Mouse (Mus musculus) ES-Bruce4 (cell line): ENCODE data around the gene Actc1. TPM values are rescaled to one million over a fixed set of nuclear protein-coding genes. Genes with fewer than 3 reads are reported as not detected.

Experiments
- H3K27ac ChIP-seq: 2 replicates; pipeline ENCODE4 v1.5.1; 2012; ENCODE audit warnings: low read length, inconsistent platforms; ENCODE audit not compliant: insufficient read depth
- H3K27me3 ChIP-seq: 2 replicates; pipeline ENCODE4 v1.6.1; 2012; ENCODE audit warnings: mild to moderate bottlenecking, low read length, inconsistent platforms; ENCODE audit not compliant: control insufficient read depth, poor library complexity, insufficient read depth, severe bottlenecking
- H3K36me3 ChIP-seq: 2 replicates; pipeline ENCODE4 v1.6.1; 2012; ENCODE audit warnings: inconsistent platforms, mild to moderate bottlenecking, low read length, moderate library complexity; ENCODE audit not compliant: control insufficient read depth, poor library complexity, insufficient read depth, severe bottlenecking
- H3K4me1 ChIP-seq: one replicate; pipeline ENCODE4 v1.8.1; 2011; ENCODE audit warnings: low read length; ENCODE audit not compliant: control insufficient read depth, insufficient read depth
- H3K4me3 ChIP-seq: 2 replicates; pipeline ENCODE4 v1.5.1; 2011; ENCODE audit warnings: low read depth, mild to moderate bottlenecking, low read length
- H3K9ac ChIP-seq: 2 replicates; pipeline ENCODE4 v1.6.1; 2012; ENCODE audit warnings: low read depth, mild to moderate bottlenecking, inconsistent platforms; ENCODE audit not compliant: poor library complexity, severe bottlenecking
- H3K9me3 ChIP-seq: replicated peaks from 2 replicates; pipeline ENCODE4 v1.6.1; 2012; ENCODE audit warnings: mild to moderate bottlenecking, low read length, inconsistent platforms; ENCODE audit not compliant: control insufficient read depth, poor library complexity, insufficient read depth, severe bottlenecking
- CTCF ChIP-seq: IDR thresholded peaks from one replicate; pipeline ENCODE4 v1.8.1; 2011; ENCODE audit warnings: low read depth, low read length
- EP300 ChIP-seq: IDR thresholded peaks from 2 replicates; pipeline ENCODE4 v1.6.1; 2011; ENCODE audit warnings: low read depth, low read length; ENCODE audit not compliant: insufficient read depth
- POLR2A ChIP-seq: IDR thresholded peaks from one replicate; pipeline ENCODE4 v1.8.1; 2011; ENCODE audit warnings: low read length; ENCODE audit not compliant: insufficient read depth
- polyA plus RNA-seq: library from polyadenylated mRNA; stranded (reverse); fragments of >200 nt; gene quantifications from 2 replicates; pipeline ENCODE4 v1.2.4, GENCODE M21; 2011; ENCODE audit warnings: low read depth; ENCODE audit not compliant: missing spikeins, insufficient read depth, insufficient read length

Gene Actc1
- polyA plus RNA-seq, 1 experiment = 1.4 TPM

GRCm38 (mm10) chr2:114096570-114096969 lies 43.2 kb upstream of the Actc1 start:
- no peaks in the 10 kb centered on the region for H3K27me3 ChIP-seq
- no peak overlapping the region for H3K9ac ChIP-seq
- H3K36me3 ChIP-seq = peaks cover 12% of the 10 kb centered on the region
- no peak overlapping the region for H3K27ac ChIP-seq
- H3K9me3 ChIP-seq = no peaks in the 10 kb centered on the region
- no peak overlapping the region for H3K4me3 ChIP-seq
- H3K4me1 ChIP-seq = no peaks in the 10 kb centered on the region
- TF ChIP-seq POLR2A = no peak
- no peak for TF ChIP-seq EP300
- TF ChIP-seq CTCF = no peak

DNA sequence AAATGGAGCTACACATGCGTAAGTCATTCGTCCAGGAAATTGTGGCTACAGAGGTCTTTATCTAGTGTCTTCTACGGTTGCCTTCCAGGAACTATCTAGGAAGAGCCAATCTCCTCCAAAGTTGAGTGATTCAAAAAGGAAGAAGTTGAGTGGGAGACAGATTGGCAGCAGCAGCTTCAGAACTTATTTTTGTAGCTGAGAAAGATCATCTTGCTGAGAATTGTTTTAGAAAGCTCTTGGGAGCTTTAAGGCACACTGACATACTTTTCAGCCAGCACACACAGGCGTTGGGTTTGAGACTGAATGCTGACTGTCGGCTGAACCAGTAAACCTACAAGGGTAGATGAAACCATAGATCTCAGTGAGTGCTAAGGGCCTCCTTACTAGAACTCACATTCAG lies 42.0 kb upstream of the Actc1 start:
- Histone ChIP-seq H3K4me3 (no peak overlapping the region), H3K9ac (no peak overlapping the region), H3K4me1 (no peaks in the 10 kb centered on the region), H3K36me3 (peaks cover 4% of the 10 kb centered on the region), H3K27me3 (no peaks in the 10 kb centered on the region), H3K27ac (no peak overlapping the region), H3K9me3 (no peaks in the 10 kb centered on the region)
- TF ChIP-seq CTCF (no peak), POLR2A (no peak)

- no peaks in the 10 kb centered on the region for H3K27me3 ChIP-seq
- H3K9ac ChIP-seq = no peak overlapping the region
- no peaks in the 10 kb centered on the region for H3K4me1 ChIP-seq
- TF ChIP-seq EP300 (no peak), CTCF (no peak), POLR2A (no peak)
- H3K36me3 ChIP-seq = peaks cover 2% of the 10 kb centered on the region
- H3K27ac ChIP-seq = no peak overlapping the region
- no peak overlapping the region for H3K4me3 ChIP-seq
- no peaks in the 10 kb centered on the region for H3K9me3 ChIP-seq
Measured at GRCm38 (mm10) chr2:114094696-114095095, 41.3 kb upstream of the Actc1 start.

DNA sequence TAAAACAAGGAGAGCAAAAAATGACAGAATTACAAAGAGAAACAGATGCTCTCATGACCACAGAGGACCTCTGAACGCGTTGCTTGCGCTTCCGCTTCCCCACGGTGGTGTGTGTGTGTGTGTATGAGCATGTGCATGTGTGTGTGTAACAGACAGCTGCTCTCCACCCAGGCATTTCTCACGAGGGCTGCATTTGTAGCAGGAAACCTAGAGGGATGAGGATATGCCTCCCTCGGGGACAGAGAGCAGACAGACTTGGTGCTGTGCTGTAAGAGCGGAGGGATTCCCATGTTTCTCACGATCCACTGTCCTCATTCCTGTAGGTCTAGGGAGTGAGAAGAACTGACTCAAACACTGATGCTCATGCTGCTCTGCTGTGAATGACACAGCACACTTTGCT lies 40.2 kb upstream of the Actc1 start:
- Histone ChIP-seq H3K4me3 (no peak overlapping the region), H3K27me3 (no peaks in the 10 kb centered on the region), H3K27ac (no peak overlapping the region), H3K4me1 (no peaks in the 10 kb centered on the region), H3K36me3 (peaks cover 2% of the 10 kb centered on the region; the same call in 1 of the 2 replicates), H3K9me3 (no peaks in the 10 kb centered on the region), H3K9ac (no peak overlapping the region)
- no peak for TF ChIP-seq EP300
- no peak for TF ChIP-seq CTCF
- no peak for TF ChIP-seq POLR2A

DNA sequence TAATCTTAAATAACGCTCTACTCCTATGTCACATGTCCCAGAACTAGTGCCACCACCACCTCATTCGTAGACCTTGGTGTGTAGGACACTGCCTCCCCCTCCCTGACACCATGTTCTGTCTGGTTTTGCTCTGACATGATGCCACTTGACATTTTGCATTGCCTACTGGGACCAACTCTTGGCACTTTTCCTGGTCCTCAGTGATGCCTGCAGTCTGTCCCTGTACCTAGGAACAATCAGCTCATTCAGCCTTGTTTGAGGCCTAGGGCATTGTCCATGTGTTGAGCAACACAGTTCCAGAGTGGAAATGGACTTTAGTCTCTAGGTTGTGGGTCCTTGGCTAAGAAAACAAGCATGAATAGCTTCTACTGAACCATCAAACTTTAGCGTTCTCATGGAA lies 36.5 kb upstream of the Actc1 start:
- H3K27me3 ChIP-seq = no peaks in the 10 kb centered on the region
- H3K9ac ChIP-seq = no peak overlapping the region
- H3K36me3 ChIP-seq = no peaks in the 10 kb centered on the region
- H3K4me1 ChIP-seq = no peaks in the 10 kb centered on the region
- no peak overlapping the region for H3K27ac ChIP-seq
- no peaks in the 10 kb centered on the region for H3K9me3 ChIP-seq
- H3K4me3 ChIP-seq = no peak overlapping the region
- TF ChIP-seq CTCF (no peak), POLR2A (no peak), EP300 (no peak)

DNA sequence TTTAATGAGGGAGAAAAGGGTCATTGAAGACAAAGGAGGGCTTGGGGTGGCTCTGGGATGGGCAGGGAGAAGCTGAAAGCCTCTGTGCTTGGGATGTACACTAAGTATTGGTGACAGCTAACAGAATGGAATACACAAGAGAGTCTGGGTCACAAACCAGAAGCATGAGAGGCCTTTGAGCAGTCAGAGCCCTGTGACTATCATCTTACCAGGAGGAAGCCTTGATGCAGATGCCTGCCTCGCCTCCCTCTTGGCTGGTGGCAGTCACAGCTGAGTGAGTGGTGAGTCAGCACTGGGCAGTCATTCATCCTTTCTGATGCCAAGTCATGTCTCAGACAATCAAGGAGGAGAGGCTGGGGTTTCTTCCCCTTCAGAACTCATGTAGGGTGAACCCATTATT lies 33.9 kb upstream of the Actc1 start:
- TF ChIP-seq CTCF (no peak), EP300 (no peak), POLR2A (no peak)
- no peaks in the 10 kb centered on the region for H3K36me3 ChIP-seq
- H3K27me3 ChIP-seq = no peaks in the 10 kb centered on the region

More for the DNA sequence above, 33.9 kb upstream of the Actc1 start:
- no peak overlapping the region for H3K4me3 ChIP-seq
- no peak overlapping the region for H3K27ac ChIP-seq
- H3K9ac ChIP-seq = no peak overlapping the region
- no peaks in the 10 kb centered on the region for H3K9me3 ChIP-seq
- H3K4me1 ChIP-seq = no peaks in the 10 kb centered on the region
